Mouse (Mus musculus) layer of hippocampus, adult 2 months (tissue): ENCODE results near the gene Tcte3. TPM values are rescaled to one million over a fixed set of nuclear protein-coding genes. Genes with fewer than 3 reads are reported as not detected.
"Not testable (repeated sequence)": the region's sequence is repeated elsewhere in the genome, so short reads cannot be mapped to it uniquely, and the experiment has no call there.

ENCODE experiments used
- DNase-seq, 2 experiments: peaks; one replicate each; pipeline ENCODE4 v3.0.0; 2022; ENCODE audit warnings: low spot score in 2 of 2
- H3K27ac ChIP-seq: fragments of 200-600 bp; 2 replicates; pipeline ENCODE4 v1.8.1; 2022
- H3K4me3 ChIP-seq: fragments of 200-600 bp; 2 replicates; pipeline ENCODE4 v1.8.1; 2022; ENCODE audit warnings: mild to moderate bottlenecking
- total RNA-seq, 2 experiments: library from RNA; stranded (reverse); gene quantifications; 2 replicates each; pipeline ENCODE4 v1.2.3; 2021

The Tcte3 gene
- total RNA-seq, 2 experiments from 2014 or later: 1.3 TPM; not detected in 1

- H3K4me3 ChIP-seq, DNase-seq, H3K27ac ChIP-seq: not testable (repeated sequence)
Measured at GRCm38 (mm10) chr17:14993139-14993832, 48.0 kb downstream of the Tcte3 start.

DNA sequence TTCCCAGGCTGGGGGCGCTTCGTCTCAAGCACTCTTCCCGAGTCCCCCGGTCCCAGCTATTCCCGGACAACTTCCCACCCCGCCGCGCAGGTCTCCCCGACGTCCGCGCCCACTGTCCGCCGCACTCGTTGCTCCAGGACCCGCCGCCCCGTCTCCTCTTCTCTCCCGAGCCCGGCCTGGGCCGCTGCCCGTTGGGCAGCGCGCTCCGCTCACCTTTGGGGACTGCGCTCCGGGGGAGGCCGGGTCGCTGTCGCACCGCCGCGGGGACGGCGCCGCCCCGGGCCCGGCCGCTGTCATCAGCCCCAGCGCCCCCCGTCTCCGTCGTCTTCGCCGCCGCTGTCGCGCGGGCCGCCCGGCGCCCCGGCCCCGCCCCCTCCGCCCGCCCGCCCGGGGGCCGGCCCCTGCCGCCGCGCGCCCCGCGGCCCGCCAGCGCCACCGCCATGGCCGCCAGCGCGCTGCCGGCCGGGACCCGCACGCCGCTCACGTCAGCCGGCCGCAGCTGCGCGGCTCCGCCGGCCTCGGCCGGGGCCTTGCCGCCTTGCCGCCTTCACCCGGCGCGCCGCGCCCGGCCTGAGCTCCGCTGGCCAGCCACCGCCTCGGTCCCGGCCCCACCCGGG, 48.7 kb downstream of the Tcte3 start:
- not testable (repeated sequence) for H3K27ac ChIP-seq, DNase-seq, H3K4me3 ChIP-seq

DNA sequence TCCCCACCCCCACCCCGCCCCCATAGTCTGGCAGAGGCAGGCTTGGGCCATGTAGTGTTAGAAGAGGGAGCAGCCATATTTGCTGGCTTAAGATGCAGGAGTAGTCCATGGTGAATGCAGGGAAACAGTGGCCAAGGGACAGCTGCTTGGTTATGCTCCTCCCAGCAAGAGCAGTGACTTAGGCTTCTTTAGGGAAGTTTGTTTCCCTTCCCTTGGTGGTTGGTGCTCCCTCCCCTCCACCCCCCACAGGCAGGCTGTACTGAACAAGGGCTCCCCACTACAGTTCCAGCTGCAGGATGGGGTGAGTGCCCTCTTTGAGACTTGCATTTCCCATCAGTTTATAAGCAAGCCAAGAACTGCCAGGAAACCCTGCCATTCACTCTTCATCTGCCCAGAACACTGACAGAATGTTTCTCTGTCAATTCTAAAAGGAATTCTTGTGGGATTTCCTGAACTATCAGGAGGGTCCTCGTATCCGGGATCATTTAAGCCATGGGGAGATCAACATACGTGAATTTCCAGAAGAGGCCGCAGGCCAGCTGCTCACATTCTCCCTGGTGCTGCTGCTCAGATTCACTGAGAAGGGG, 51.1 kb downstream of the Tcte3 start:
- H3K27ac ChIP-seq, H3K4me3 ChIP-seq: not testable (repeated sequence)
- DNase-seq: peak in 1 of 2 experiments; percentile 0

GRCm38 (mm10) chr17:14978362-14979038, 62.8 kb downstream of the Tcte3 start, which contains the start of the genes 9030025P20Rik and Gm3417:
Gene 9030025P20Rik, plus strand, starts transcription at chr17:14978468.
Gene Gm3417, minus strand, starts transcription at chr17:14978790.
- H3K4me3 ChIP-seq: peak within 1 kb of the TSS; percentile 33; the same call in 1 of the 2 replicates
- H3K27ac ChIP-seq, DNase-seq: not testable (repeated sequence)

DNA sequence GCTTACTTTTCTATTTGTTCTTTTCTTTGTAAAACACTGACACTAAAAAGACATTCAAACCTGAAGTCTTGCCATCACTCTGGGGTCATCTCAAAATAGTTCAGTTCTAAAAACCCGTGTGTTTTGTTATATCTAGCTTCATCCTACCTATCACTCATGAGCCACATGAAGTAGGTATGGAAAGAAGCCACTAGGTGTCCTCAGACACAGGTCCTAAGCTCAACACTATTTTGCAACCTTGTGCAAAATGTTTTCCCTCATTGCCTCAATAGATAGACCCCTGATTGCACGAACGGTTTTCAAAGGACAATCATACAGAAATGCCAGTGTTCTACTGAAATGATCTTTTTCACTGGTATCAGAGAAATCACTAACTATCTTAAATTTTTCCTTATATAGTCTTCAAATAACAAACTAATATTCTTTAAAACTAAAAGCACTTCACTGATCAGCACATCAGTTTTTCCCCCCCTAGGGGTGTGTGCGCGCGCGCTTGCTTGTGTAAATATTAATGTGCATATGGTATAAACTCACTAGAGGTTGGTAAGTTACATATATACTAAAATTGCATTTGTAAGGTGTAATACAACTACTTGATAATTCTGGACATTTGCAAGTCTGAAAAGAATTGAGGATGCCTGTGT, 63.4 kb downstream of the Tcte3 start:
- H3K4me3 ChIP-seq: peak overlapping the region; percentile 33; the same call in 1 of the 2 replicates
- H3K27ac ChIP-seq, DNase-seq: not testable (repeated sequence)

Other genes with a start within 250 kb of the Tcte3 start
- gene Wdr27, start 98.3 kb downstream of the Tcte3 start, total RNA-seq: 1 to 10 TPM; 3.9 to 4.2 TPM
- 10 to 100 TPM; 17.1 to 18.1 TPM for gene 1600012H06Rik, start 98.3 kb downstream of the Tcte3 start, total RNA-seq
- gene Phf10, start 80.2 kb downstream of the Tcte3 start, total RNA-seq: 10 to 100 TPM; 55.1 to 55.6 TPM
- gene 9030025P20Rik, start 63.0 kb downstream of the Tcte3 start, total RNA-seq: 1 to 10 TPM; 8.8 to 9.1 TPM
- gene Gm3417, start 62.7 kb downstream of the Tcte3 start, total RNA-seq: 1 to 10 TPM in 1 of 2 experiments, not detected in 1; 1.6 TPM
- 1 to 10 TPM; 5.6 to 5.9 TPM for gene Gm3435, start 31.3 kb downstream of the Tcte3 start, total RNA-seq
- gene Ermard, start 280 bp downstream of the Tcte3 start, total RNA-seq: 10 to 100 TPM; 53.9 to 69.1 TPM
- 10 to 100 TPM in 1 of 2 experiments, 1 to 10 TPM in 1; 7.8 to 11.3 TPM for gene Gm3448, start within 50 bp of the Tcte3 start, total RNA-seq